Comparison of ENCODE assay signal across 32 mouse cellular contexts in genomic region chr9:59433729-59434128, GRCm38 (mm10).
"Had no signal": no experiment of that assay in that cellular context is flagged by ENCODE, and none has a peak within 500 bp of the region (broad histone marks: within the 10 kb centered on the region; RNA-seq: fewer than 3 reads in every experiment).

No protein-coding gene starts in this region.

- H3K27me3 ChIP-seq: limb, embryonic 12.5 days; limb, embryonic 13.5 days; limb, embryonic 15.5 days; liver, embryonic 12.5 days; liver, embryonic 13.5 days; liver, embryonic 15.5 days; lung, embryonic 15.5 days; megakaryocyte, embryonic 14.5 days; midbrain, embryonic 12.5 days; midbrain, embryonic 13.5 days; midbrain, embryonic 15.5 days; neural tube, embryonic 12.5 days had no signal

- H3K4me2 ChIP-seq: limb, embryonic 12.5 days; limb, embryonic 13.5 days; limb, embryonic 15.5 days; liver, embryonic 11.5 days; liver, embryonic 12.5 days; liver, embryonic 13.5 days; liver, embryonic 15.5 days; lung, embryonic 14.5 days; lung, embryonic 15.5 days; midbrain, embryonic 11.5 days; midbrain, embryonic 12.5 days; midbrain, embryonic 13.5 days; midbrain, embryonic 15.5 days; neural tube, embryonic 12.5 days had no signal

- H3K4me1 ChIP-seq: limb, embryonic 10.5 days; limb, embryonic 12.5 days; limb, embryonic 13.5 days; limb, embryonic 15.5 days; lung, embryonic 15.5 days; midbrain, embryonic 10.5 days; midbrain, embryonic 12.5 days; midbrain, embryonic 13.5 days; midbrain, embryonic 15.5 days; neural tube, embryonic 12.5 days had no signal

- H3K27ac ChIP-seq: limb, embryonic 10.5 days; limb, embryonic 12.5 days; limb, embryonic 13.5 days; limb, embryonic 15.5 days; liver, embryonic 12.5 days; liver, embryonic 13.5 days; liver, embryonic 14.5 days; liver, embryonic 15.5 days; lung, embryonic 15.5 days; macrophage; midbrain, embryonic 10.5 days; midbrain, embryonic 12.5 days; midbrain, embryonic 13.5 days; midbrain, embryonic 15.5 days; neural tube, embryonic 12.5 days had no signal

- H3K9me3 ChIP-seq: limb, embryonic 10.5 days; limb, embryonic 12.5 days; limb, embryonic 13.5 days; limb, embryonic 15.5 days; liver, embryonic 12.5 days; liver, embryonic 13.5 days; liver, embryonic 15.5 days; lung, embryonic 15.5 days; megakaryocyte, embryonic 14.5 days; midbrain, embryonic 10.5 days; midbrain, embryonic 12.5 days; midbrain, embryonic 13.5 days; midbrain, embryonic 15.5 days; neural tube, embryonic 12.5 days had no signal

- H3K4me3 ChIP-seq: limb, embryonic 10.5 days; limb, embryonic 12.5 days; limb, embryonic 13.5 days; limb, embryonic 15.5 days; liver, embryonic 12.5 days; liver, embryonic 13.5 days; liver, embryonic 15.5 days; lung, embryonic 15.5 days; megakaryocyte, embryonic 14.5 days; midbrain, embryonic 10.5 days; midbrain, embryonic 12.5 days; midbrain, embryonic 13.5 days; midbrain, embryonic 15.5 days; myocyte; neural tube, embryonic 12.5 days had no signal

- H3K9ac ChIP-seq: limb, embryonic 12.5 days; limb, embryonic 13.5 days; limb, embryonic 15.5 days; liver, embryonic 12.5 days; liver, embryonic 13.5 days; liver, embryonic 14.5 days; liver, embryonic 15.5 days; liver, postnatal 0 days; lung, embryonic 14.5 days; lung, embryonic 15.5 days; midbrain, embryonic 12.5 days; midbrain, embryonic 13.5 days; midbrain, embryonic 15.5 days; neural tube, embryonic 12.5 days had no signal

- ATAC-seq: liver, embryonic 12.5 days; liver, postnatal 0 days; lung, postnatal 0 days; midbrain, embryonic 13.5 days; midbrain, embryonic 15.5 days; midbrain, embryonic 16.5 days had no signal

- DNase-seq: left cerebral cortex, postnatal 4 days; liver; liver, embryonic 13.5 days; liver, postnatal 0 days; lung, adult 18-20 months; lung, adult 2 months; lung, embryonic 14.5 days; lung, postnatal 10 days; lung, postnatal 14 days; lung, postnatal 36 days; lung, postnatal 4 days; midbrain, embryonic 14.5 days had no signal
